Mouse (Mus musculus): Measurements from ENCODE around the gene Ugt1a10. TPM values are rescaled to one million over a fixed set of nuclear protein-coding genes. Genes with fewer than 3 reads are reported as not detected.
"Not testable (repeated sequence)": the region's sequence is repeated elsewhere in the genome, so short reads cannot be mapped to it uniquely, and the experiment has no call there.

Ugt1a10 gene
- polyA plus RNA-seq, 1 experiment from 2014 or later, result not detected

- not testable (repeated sequence) for DNase-seq (ENCODE audit: low spot score); H3K4me1 ChIP-seq; H3K27me3 ChIP-seq (ENCODE audit: low read depth, poor library complexity, severe bottlenecking); H3K4me3 ChIP-seq; H3K9me3 ChIP-seq (replicated peaks); H3K36me3 ChIP-seq; H3K27ac ChIP-seq (replicated peaks)
- WGBS, result 59% methylated on average over 1 of the region's 2 CpGs
Observed at GRCm38 (mm10) chr1:88066472-88067102, 11.4 kb downstream of the Ugt1a10 start.

- no peak within 1 kb of the TSS for H3K27ac ChIP-seq (replicated peaks)
- no peaks in the 10 kb centered on the region for H3K27me3 ChIP-seq (ENCODE audit: low read depth, poor library complexity, severe bottlenecking)
- no peak within 1 kb of the TSS for H3K4me3 ChIP-seq
- peaks cover 6% of the 10 kb centered on the region; the same call in 1 of the 2 replicates for H3K4me1 ChIP-seq
- no peak for DNase-seq (ENCODE audit: low spot score)
- H3K36me3 ChIP-seq, result no peaks in the 10 kb centered on the region
- 87% methylated on average over 2 of the region's 2 CpGs for WGBS
- no peaks in the 10 kb centered on the region for H3K9me3 ChIP-seq (replicated peaks)
Observed at GRCm38 (mm10) chr1:88070495-88070894, 15.3 kb downstream of the Ugt1a10 start, which contains the start of gene Ugt1a9. TSS of gene Ugt1a9 (plus strand) at chr1:88070800.

- no peak for DNase-seq (ENCODE audit: low spot score)
- Histone ChIP-seq H3K4me1 (peaks cover 6% of the 10 kb centered on the region; the same call in 1 of the 2 replicates), H3K27me3 (ENCODE audit: low read depth, poor library complexity, severe bottlenecking) (no peaks in the 10 kb centered on the region), H3K9me3 (replicated peaks) (no peaks in the 10 kb centered on the region), H3K36me3 (no peaks in the 10 kb centered on the region), H3K4me3 (no peak overlapping the region), H3K27ac (replicated peaks) (no peak overlapping the region)
- WGBS, result 83% methylated on average over 4 of the region's 4 CpGs
Observed at GRCm38 (mm10) chr1:88070902-88071301, 15.7 kb downstream of the Ugt1a10 start.

DNA sequence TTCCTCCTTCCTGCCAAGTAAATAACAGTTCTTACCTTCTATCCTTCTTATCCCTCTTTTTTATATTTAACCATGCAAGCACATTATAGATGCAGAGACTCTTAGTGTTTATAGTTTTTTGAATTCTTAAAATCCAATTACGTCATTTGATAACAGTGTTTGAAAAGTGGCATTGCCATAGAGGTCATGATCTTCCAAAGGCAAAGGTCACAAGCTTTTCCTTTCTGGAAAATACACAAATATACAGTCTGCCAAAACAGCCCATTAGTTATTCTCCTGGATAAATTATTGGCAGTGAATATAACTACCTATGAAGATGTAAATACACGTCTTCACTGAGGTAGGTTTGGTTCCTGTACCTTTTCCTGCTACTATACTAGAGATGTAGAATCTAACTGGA is 19.3 kb downstream of the Ugt1a10 start:
- WGBS, result 96% methylated on average over 2 of the region's 2 CpGs
- Histone ChIP-seq H3K4me1 (peaks cover 4% of the 10 kb centered on the region; the same call in 1 of the 2 replicates), H3K4me3 (no peak overlapping the region)

GRCm38 (mm10) chr1:88077128-88077527 is 21.9 kb downstream of the Ugt1a10 start:
- no peak for DNase-seq (ENCODE audit: low spot score)
- H3K36me3 ChIP-seq, result no peaks in the 10 kb centered on the region
- H3K4me3 ChIP-seq, result no peak overlapping the region
- H3K9me3 ChIP-seq (replicated peaks), result no peaks in the 10 kb centered on the region
- H3K27me3 ChIP-seq (ENCODE audit: low read depth, poor library complexity, severe bottlenecking), result no peaks in the 10 kb centered on the region
- no peaks in the 10 kb centered on the region for H3K4me1 ChIP-seq
- H3K27ac ChIP-seq (replicated peaks), result no peak overlapping the region
- 82% methylated on average over 1 of the region's 1 CpGs for WGBS

More for the DNA sequence above, 19.3 kb downstream of the Ugt1a10 start:
- no peak for DNase-seq (ENCODE audit: low spot score)
- Histone ChIP-seq H3K36me3 (no peaks in the 10 kb centered on the region), H3K27me3 (ENCODE audit: low read depth, poor library complexity, severe bottlenecking) (no peaks in the 10 kb centered on the region), H3K9me3 (replicated peaks) (no peaks in the 10 kb centered on the region), H3K27ac (replicated peaks) (no peak overlapping the region)

DNA sequence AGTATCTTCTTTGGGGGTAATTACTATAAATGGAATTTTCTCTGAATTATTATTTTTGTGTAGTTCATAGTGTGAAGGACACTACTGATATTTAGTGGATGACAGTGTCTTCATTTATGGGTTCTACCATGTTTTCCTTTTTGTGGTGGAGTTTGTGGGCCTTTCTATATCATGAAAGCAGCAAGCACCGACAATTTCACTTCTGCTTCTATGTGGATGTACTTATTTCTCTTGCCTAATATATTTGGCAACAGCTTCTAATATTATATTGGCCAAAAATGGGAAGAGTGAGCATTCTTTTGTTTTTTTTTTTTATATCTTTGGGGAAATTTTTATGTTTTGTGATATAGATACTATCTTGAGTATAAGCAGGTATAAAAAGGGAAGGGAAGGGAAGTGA is 26.5 kb downstream of the Ugt1a10 start:
- H3K27ac ChIP-seq (replicated peaks), result no peak overlapping the region
- WGBS, result 91% methylated on average over 1 of the region's 1 CpGs
- no peak for DNase-seq (ENCODE audit: low spot score)
- no peaks in the 10 kb centered on the region for H3K9me3 ChIP-seq (replicated peaks)
- H3K4me1 ChIP-seq, result no peaks in the 10 kb centered on the region
- H3K36me3 ChIP-seq, result no peaks in the 10 kb centered on the region
- H3K27me3 ChIP-seq (ENCODE audit: low read depth, poor library complexity, severe bottlenecking), result no peaks in the 10 kb centered on the region
- H3K4me3 ChIP-seq, result no peak overlapping the region

DNA sequence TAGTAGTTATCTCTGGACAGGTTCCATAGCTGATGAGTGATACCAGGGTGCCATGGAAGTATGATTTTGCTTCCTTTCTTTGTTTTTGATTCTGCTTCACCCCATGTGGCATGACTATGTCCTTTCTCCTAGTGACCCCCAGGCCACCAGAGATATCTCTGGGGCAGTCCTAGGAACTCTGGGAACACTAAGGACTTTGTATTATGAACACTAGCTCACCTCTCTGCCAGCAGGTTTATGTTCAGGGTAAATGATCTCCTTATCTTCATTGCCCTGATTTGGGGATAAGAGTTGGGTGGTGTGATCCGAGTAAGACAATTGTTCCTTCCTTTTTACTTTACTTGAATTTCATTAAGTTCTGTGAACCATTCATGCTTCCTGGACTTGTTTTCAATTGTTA is 30.9 kb downstream of the Ugt1a10 start:
- no peaks in the 10 kb centered on the region for H3K9me3 ChIP-seq (replicated peaks)
- no peak for DNase-seq (ENCODE audit: low spot score)
- H3K4me1 ChIP-seq, result no peaks in the 10 kb centered on the region
- no peak overlapping the region for H3K27ac ChIP-seq (replicated peaks)
- no peak overlapping the region for H3K4me3 ChIP-seq
- 79% methylated on average over 1 of the region's 1 CpGs for WGBS
- no peaks in the 10 kb centered on the region for H3K36me3 ChIP-seq
- H3K27me3 ChIP-seq (ENCODE audit: low read depth, poor library complexity, severe bottlenecking), result no peaks in the 10 kb centered on the region

- no peaks in the 10 kb centered on the region for H3K27me3 ChIP-seq (ENCODE audit: low read depth, poor library complexity, severe bottlenecking)
- no peak for DNase-seq (ENCODE audit: low spot score)
- H3K9me3 ChIP-seq (replicated peaks), result no peaks in the 10 kb centered on the region
- no peak within 1 kb of the TSS for H3K4me3 ChIP-seq
- H3K36me3 ChIP-seq, result no peaks in the 10 kb centered on the region
- 79% methylated on average over 3 of the region's 3 CpGs for WGBS
- H3K4me1 ChIP-seq, result no peaks in the 10 kb centered on the region
- no peak within 1 kb of the TSS for H3K27ac ChIP-seq (replicated peaks)
Observed at GRCm38 (mm10) chr1:88087513-88087912, 32.3 kb downstream of the Ugt1a10 start, which contains the start of gene Ugt1a8. TSS of gene Ugt1a8 (plus strand) at chr1:88087813.

DNA sequence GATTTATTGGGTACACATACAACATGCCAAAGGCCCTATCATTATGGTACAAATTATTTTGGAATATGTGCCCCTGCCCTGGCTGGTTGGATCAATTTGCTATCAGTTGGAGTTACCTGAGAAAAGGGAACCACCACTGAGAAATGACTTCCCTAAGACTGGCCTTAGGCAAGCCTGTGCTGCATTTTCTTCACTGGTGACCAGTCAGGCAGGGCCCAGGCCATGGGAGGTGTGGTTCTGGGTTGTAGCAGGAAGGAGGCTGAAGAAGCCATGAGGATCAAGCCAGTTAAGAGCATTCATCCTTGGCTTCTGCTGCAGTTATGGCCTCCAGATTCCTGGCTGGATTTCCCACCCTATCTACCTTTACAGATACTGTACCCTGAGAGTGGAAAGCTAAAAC is 37.2 kb downstream of the Ugt1a10 start:
- H3K9me3 ChIP-seq (replicated peaks), result no peaks in the 10 kb centered on the region
- no peak for DNase-seq (ENCODE audit: low spot score)
- H3K4me3 ChIP-seq, result no peak overlapping the region
- no peaks in the 10 kb centered on the region for H3K27me3 ChIP-seq (ENCODE audit: low read depth, poor library complexity, severe bottlenecking)
- H3K4me1 ChIP-seq, result no peaks in the 10 kb centered on the region
- no peak overlapping the region for H3K27ac ChIP-seq (replicated peaks)
- H3K36me3 ChIP-seq, result no peaks in the 10 kb centered on the region

GRCm38 (mm10) chr1:88094270-88094676 is 39.1 kb downstream of the Ugt1a10 start:
- DNase-seq (ENCODE audit: low spot score); H3K4me1 ChIP-seq; H3K27ac ChIP-seq (replicated peaks); H3K4me3 ChIP-seq; H3K27me3 ChIP-seq (ENCODE audit: low read depth, poor library complexity, severe bottlenecking); H3K36me3 ChIP-seq; H3K9me3 ChIP-seq (replicated peaks): not testable (repeated sequence)
- 80% methylated on average over 3 of the region's 3 CpGs for WGBS

GRCm38 (mm10) chr1:88094941-88095492 is 39.8 kb downstream of the Ugt1a10 start, which contains the start of gene Ugt1a7c:
TSS of gene Ugt1a7c (plus strand) at chr1:88095062.
- no peak for DNase-seq (ENCODE audit: low spot score)
- WGBS, result 79% methylated on average over 10 of the region's 10 CpGs
- H3K4me3 ChIP-seq, result no peak within 1 kb of the TSS
- H3K27me3 ChIP-seq (ENCODE audit: low read depth, poor library complexity, severe bottlenecking), result no peaks in the 10 kb centered on the region
- no peaks in the 10 kb centered on the region for H3K4me1 ChIP-seq
- H3K9me3 ChIP-seq (replicated peaks), result no peaks in the 10 kb centered on the region
- H3K36me3 ChIP-seq, result no peaks in the 10 kb centered on the region
- H3K27ac ChIP-seq (replicated peaks), result no peak within 1 kb of the TSS

DNA sequence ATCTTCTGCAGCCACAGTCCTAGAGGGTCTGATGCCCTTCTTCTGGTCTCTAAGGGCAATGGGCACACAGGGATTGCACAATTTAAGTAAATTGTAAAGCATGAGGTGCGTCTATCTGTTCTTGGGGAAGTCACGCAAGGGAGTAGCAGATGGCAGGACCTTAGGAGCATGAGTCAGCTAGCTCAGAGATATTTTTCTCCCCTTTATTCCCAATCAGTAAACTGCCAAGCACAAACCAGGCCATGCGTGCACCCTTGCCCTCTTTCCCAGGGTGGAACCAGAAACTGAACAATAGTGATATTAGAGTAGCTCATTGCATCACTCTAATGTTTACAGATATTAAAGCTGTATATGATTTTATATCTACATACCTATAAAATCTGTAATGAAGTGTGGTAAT is 43.4 kb downstream of the Ugt1a10 start:
- not testable (repeated sequence) for H3K4me3 ChIP-seq; H3K27me3 ChIP-seq (ENCODE audit: low read depth, poor library complexity, severe bottlenecking); H3K4me1 ChIP-seq; H3K36me3 ChIP-seq; H3K27ac ChIP-seq (replicated peaks); H3K9me3 ChIP-seq (replicated peaks); DNase-seq (ENCODE audit: low spot score)
- 93% methylated on average over 3 of the region's 3 CpGs for WGBS

DNA sequence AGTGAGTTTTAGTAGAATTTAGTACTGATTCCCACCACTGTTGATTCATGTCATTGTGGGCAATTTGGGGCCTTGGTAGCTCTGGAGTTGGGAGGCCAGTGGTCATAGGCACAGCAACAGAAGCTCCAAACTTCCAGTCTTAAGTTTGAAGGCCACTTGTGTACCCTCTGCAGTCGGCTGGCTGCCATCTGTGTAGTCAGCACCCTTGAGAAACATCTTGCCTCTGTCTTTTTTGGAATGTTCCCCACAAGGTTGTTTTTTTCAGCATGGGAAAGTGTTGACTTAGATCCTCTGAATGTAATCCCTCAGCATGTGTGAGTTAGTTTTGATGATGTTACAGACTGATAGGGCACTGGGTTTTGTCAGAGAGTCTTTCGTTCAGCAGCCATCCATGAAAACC is 44.5 kb downstream of the Ugt1a10 start:
- DNase-seq (ENCODE audit: low spot score); H3K27me3 ChIP-seq (ENCODE audit: low read depth, poor library complexity, severe bottlenecking): not testable (repeated sequence)

More for the DNA sequence above, 44.5 kb downstream of the Ugt1a10 start:
- not testable (repeated sequence) for H3K9me3 ChIP-seq (replicated peaks); H3K4me1 ChIP-seq; H3K36me3 ChIP-seq; H3K27ac ChIP-seq (replicated peaks); H3K4me3 ChIP-seq
- WGBS, result 75% methylated on average over 2 of the region's 2 CpGs
